Mouse (Mus musculus) skeletal muscle tissue, adult 2 months (tissue): ENCODE results near the gene Krt13.

ENCODE experiments used
- DNase-seq: peaks from one replicate; pipeline ENCODE4 v3.0.0-alpha.2; 2012; ENCODE audit warnings: low read depth, low spot score

Gene Krt13

DNA sequence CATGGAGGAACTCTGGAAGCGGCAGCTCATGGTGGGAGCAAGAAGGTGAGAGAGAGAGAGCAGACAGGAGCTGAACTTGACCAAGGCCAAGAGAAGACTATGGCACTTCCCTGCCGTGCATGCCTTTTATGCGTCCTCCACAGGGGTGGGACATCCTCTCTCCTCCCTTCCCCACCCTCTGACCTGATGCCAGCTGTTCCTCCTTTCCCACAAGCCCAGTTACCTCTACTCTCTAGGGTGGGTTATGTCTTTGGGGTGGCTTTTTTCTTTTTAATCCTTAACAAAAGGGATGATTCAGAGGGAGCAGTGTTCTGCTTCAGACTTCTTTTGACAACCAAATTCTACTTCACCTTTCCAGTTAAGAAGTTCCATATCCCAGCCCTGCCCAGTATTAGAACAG lies at the start of gene Krt13:
Gene Krt13, minus strand, starts transcription at position 101 of the 400 bp plus-strand sequence.
- no peak for DNase-seq

DNA sequence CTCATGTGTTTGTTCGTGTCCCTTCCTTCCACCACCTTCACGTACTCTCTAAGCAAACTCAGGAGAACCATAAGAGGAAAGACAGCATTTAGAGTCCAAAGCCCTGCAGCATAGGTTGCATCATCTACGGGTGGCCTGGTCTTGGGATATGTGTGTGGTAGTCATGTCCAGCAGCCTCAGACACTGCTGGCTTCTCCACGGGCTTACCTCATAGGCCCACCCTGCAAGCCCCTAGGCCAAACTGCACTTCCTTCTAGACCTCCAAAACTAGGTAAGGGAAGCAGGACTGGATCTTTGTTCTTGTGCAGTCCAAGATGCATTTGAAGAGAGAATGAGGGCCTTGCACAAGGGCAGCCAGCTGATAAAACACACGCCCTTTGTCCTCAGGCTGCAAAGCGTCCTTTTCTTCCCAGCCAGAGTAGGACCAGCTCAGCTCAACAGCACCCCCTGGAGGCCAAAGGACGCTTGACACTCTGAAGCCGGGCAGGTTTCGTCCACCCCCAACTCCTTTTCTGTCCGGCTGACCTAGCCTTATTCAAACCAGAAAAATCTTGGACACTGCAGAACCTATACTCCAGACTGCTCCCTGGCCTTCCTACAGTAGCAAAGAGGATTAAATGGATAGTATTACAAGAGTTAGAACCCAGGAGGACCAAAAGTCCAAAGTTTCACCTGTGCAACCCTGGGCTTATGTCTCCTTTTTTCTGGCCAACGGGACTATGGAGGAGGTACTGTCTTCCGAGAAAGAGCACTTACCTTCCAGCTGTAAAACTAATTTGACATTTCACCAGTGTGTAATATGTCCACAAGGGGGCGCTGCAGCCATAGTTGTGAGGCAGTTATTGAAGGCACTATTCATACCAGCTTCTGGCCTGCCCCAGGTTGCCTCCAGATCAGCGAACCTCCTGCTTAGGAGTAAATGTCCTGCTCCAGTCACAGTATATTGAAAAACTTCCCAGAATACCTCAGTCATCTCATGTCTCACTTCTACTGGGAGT lies 47.7 kb upstream of the Krt13 start:
- DNase-seq: peak; percentile 33

- DNase-seq: no peak
Measured at GRCm38 (mm10) chr11:100168071-100168470, 46.7 kb upstream of the Krt13 start.

GRCm38 (mm10) chr11:100164392-100164791 lies 43.0 kb upstream of the Krt13 start:
- no peak for DNase-seq

- no peak for DNase-seq
Measured at GRCm38 (mm10) chr11:100157908-100158477, 36.6 kb upstream of the Krt13 start.

DNA sequence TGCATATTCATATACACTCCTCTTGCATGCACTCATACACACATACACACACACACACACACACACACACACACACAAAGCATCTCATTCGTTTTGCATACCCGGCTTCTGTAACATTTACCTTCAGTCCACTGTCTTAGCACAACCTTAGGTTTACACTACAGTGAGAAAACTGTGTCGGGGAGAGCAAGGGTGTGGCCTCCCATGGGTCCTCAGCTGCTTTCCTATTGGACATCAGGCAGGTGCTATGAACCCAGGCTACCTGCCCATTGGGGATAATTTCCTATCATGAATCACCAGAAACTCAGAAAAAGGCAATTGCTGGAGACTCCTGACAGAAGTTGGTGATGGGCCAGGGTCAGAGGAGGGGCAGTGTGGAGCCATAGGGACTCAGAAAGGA lies 36.0 kb upstream of the Krt13 start:
- DNase-seq: no peak

DNA sequence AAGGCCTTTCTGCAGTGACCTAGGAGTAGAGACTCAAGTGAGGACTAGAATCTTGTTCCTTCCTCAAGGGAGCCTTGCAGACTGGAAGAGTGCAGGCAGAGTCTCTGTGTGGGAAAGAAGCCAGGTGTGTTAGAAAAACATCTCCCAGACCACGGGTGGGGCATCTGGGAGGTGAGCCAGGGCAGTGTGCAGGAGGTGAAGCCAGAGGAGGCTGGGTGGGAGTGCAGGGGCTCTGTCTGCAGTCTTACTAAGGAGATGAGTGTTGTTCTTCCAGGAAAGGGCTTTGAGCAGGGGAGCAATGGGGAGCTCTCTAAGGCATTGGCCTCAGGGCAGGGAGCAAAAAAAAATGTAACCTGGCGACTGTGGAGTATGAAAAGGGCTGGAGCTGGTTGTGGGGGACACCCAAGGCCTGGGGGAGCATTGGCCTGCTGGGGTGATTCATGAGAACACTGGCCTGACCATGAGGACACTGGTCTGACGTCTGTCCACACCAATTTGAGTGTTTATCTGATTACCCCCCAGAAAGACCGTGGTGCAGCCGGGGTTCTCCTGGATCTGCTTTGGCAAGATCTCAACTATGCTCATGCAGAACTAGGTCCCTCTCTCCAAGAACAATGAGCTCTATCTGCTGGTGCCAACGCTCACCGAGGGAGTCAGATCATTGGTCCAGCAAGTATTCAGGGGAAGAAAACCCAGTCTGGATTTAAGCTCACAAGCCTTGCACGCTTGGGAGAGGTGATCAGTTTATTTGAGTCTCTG lies 34.3 kb upstream of the Krt13 start:
- no peak for DNase-seq

- no peak for DNase-seq
Measured at GRCm38 (mm10) chr11:100148615-100149330, 27.4 kb upstream of the Krt13 start, which contains the start of gene Krt19. Krt19 (minus strand) TSS chr11:100148665.

GRCm38 (mm10) chr11:100147566-100148353 lies 26.4 kb upstream of the Krt13 start:
- DNase-seq: no peak

DNA sequence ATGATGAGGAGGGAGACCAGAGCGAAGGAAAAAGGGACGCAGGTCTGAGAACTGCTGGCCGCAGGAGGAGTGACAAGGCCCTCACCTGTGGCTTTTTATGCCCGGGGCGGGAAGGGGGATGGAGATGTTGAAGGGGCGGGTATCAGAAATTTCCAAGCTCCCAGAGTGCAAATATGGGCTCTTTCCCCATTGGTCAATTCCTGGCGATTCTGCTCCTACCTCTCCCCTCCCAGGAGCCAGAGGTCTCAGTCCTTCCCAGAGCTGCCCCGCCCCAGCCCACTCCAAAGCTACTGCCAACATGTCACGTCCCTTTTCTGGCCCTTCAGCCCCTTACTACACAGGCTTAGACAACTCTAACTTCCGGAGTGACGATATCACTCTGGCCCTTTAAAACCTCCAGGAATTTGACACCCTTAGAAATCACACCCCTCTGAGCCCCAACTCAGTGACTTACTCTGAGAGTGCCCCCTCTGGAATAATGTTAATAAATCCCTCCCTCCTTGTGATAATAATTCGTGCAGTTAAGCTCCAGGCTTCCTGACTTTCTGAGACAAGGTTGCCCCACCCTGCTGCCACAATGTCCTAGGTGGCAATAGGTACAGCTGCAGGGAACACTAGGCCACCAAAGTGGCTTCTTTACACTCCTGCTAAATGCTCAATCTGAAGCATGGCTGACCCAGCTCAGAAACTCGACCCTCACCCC lies 24.6 kb upstream of the Krt13 start:
- DNase-seq: no peak

- DNase-seq: no peak
Measured at GRCm38 (mm10) chr11:100145104-100145503, 23.7 kb upstream of the Krt13 start.

DNA sequence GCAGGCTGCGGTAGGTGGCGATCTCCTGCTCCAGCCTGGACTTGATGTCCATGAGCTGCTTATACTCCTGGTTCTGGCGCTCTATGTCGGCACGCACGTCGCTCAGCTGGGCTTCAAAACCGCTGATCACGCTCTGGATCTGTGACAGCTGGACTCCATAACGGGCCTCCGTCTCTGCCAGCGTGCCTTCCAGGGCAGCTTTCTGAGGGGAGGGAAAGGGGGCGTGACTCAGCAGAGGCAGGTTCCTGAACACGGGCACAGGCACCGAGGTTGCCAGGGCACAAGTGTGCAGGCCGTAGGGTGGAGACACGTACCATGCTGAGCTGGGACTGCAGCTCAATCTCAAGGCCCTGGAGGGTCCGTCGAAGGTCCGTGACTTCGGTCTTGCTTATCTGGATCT lies 19.6 kb upstream of the Krt13 start:
- DNase-seq: peak; percentile 37

DNA sequence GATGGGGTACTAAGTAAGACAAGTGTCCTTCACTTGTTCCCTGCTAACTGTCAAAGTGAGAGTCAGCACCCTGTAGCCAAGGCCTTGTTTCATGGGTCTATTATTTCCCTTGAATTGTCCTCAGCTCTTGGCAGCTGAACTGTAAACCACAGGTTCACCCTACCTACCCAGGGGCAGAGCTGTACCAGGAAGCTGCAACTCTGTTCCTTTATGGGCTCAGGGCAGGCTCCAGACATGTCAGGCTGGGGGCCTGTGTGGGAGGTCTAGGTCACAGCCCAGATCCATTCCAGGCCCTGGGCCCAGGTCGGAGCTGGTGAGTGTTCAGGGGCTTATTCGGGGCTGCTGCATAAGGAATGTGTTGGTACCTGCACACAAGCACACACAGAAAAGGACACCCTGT lies 18.0 kb upstream of the Krt13 start:
- no peak for DNase-seq

GRCm38 (mm10) chr11:100138809-100139208 lies 17.4 kb upstream of the Krt13 start:
- no peak for DNase-seq

DNA sequence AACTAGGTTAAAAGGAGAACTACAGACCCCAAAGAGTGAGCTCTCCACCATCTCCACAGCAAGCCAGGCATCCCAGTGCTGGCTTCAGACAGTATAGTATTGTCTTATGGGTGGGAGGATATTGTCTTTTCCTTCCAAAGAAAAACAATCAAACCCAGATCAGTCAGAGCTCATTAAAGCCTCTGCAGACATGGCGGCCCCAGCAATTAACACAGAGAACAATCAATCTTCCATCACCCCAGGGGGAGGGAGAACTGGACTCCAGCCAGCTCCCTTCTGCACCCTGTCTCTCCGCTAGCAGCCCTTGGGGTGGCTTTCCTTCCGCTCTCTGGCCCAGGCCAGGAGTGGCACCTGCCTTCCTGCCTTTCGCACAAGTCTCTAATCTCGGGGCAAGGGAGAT lies 16.3 kb upstream of the Krt13 start:
- DNase-seq: no peak

DNA sequence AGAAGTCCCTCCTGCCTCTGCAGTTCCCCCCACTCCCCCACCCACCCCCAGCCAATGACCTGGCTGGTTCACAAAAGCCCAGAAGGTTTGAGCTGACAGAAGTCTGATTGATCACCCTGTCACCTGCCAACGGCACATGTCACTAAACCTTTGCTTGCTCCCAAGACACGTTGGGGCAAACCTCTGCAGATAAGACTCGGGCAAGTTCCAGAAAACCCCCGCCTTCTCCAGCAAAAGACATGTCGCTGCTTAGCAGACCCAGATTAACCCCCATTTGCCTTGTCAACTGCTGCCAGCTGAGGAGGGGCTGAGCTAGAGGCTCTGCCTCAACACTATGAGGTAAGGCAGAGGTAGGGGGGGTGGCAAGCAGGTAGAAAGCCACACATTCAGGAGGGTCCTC lies 15.2 kb upstream of the Krt13 start:
- DNase-seq: no peak

DNA sequence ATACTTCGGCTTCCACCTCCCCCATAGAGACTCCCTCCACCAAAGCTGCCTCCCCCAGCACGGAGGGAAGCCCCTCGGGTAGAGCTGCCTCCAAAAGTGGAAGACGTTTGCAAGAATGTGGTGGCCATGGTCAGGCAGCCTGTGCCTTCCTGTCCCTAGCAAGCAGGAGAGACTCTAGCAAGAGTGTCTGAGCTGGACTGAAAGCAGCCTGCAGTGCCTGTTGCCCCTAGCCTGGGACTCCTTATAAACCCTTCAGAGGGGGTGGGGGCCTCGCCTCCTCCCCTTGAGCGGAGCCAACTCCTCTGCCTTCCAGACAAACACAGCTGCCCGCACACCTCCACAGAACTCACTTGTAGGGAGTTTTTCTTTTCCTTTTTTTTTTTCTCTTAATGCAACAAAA lies 14.4 kb upstream of the Krt13 start, which contains the start of gene Krt15:
Gene Krt15, minus strand, starts transcription at position 198 of the 400 bp plus-strand sequence.
- DNase-seq: no peak

DNA sequence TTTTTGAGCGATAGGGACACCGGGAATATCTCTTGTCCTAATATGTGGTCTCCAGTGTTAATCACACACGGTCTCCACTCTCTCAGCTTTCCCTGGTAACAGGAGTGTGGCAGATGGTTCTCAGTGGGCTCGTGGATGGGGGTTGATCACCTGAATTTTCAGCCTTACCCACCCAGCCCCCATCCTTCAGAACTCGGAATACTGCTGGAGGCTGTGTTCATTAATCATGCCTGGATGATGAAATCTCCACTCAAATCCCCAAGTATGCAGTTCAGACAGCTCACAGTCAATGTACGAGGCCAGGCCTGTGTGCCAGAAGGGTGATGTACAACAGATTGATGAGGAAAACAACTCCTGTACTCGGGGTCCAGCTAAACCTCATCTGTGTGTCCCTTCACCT lies 3.5 kb upstream of the Krt13 start:
- no peak for DNase-seq

DNA sequence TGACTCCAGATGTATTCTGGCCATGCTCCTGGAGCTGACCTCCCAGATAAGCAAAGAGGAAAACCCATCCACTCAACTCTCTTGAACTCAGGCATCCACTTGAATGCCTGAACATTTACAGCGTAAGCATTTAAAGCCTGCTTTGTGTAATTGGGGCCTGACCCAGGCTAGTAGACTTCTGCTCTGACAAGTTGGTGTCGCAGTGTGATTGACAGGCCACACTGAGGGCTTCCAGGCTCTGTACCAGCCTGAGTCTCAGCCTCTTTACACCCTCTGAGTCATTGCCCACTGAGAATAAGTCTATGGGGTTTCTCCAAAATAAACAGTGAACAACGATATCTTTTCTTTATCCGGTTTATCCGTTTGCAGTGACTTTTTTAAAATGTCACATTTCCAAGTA lies 1.0 kb downstream of the Krt13 start:
- no peak for DNase-seq

GRCm38 (mm10) chr11:100113742-100114029 lies 7.7 kb downstream of the Krt13 start:
- DNase-seq: no peak
